Comparison of ENCODE assay signal across 14 mouse cellular contexts in the genomic region with DNA sequence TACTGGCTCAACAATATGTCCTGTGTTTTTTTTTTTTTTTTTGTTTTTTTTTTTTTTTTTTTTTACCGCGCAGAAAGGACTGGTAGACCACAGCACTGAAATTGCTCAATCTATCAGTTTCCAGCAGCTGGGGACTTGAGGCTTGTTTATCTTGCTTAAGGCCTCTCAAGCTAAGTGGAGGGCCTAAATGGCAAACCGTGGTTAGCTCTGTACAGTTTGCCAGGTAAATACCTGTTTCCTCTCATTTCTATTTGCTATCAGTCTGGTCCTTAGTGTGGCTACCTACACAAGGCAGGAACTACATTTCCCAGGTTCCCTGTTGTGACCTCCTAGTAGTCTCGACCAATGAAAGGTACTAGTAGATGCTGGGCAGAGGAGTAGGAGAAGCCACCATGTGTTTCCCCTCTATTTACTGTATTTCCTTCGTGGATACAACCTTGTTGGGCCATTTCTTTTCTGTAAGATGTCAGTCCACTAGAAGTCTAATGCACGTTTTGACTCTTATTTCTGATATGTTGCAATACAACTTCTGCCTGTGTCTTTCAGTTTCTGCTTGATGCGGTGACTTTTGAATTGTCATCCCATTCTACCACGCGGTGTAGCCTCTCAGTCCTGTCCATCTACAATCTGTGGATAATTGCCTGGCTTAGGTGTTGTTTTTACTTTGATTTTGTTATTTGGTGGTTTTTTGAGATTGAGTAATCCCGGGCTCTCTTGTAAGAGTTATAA.
DNase-seq lines count a peak whose midpoint lies in the region; ATAC-seq lines count a peak whose summit lies in the region.
"Had no signal": no experiment of that assay in that cellular context is flagged by ENCODE, and none has a peak within 500 bp of the region (broad histone marks: within the 10 kb centered on the region; RNA-seq: fewer than 3 reads in every experiment).

No protein-coding gene starts in this region.

- H3K27ac ChIP-seq in heart, embryonic 12.5 days (ENCODE audit: poor library complexity, severe bottlenecking), result no peak overlapping the region
- H3K27ac ChIP-seq: hindbrain, postnatal 0 days; kidney, postnatal 0 days; limb, embryonic 15.5 days; stomach, postnatal 0 days had no signal

- ATAC-seq in megakaryocyte, adult 5-6 weeks (ENCODE audit: poor library complexity, severe bottlenecking), result peak; percentile 88
- ATAC-seq in heart, embryonic 12.5 days (ENCODE audit: insufficient number of reproducible peaks, low FRiP score), result no peak
- ATAC-seq: CD4-positive, CD25-positive, alpha-beta regulatory T cell, adult 4 months; hindbrain, postnatal 0 days had no signal

- DNase-seq in MEL-GATA-1-ER (ENCODE audit: extremely low read depth, low read depth), result peak; percentile 76
- peak; percentile 60 to 70 for DNase-seq in lung, adult 18-20 months
- DNase-seq in heart, adult 11 months, result no peak
- DNase-seq in adrenal gland, postnatal 25 days, result no peak
- DNase-seq in testis, postnatal 10 days (ENCODE audit: low spot score), result no peak
- DNase-seq: right cerebral cortex, postnatal 4 days had no signal

- no peak overlapping the region for H3K9ac ChIP-seq in heart, embryonic 12.5 days
- H3K9ac ChIP-seq: limb, embryonic 15.5 days had no signal

- H3K4me1 ChIP-seq in erythroblast, embryonic 14.5 days (ENCODE audit: control insufficient read depth), result peaks cover 20% of the 10 kb centered on the region
- H3K4me1 ChIP-seq in heart, embryonic 12.5 days (replicated peaks), result no peaks in the 10 kb centered on the region
- H3K4me1 ChIP-seq: limb, embryonic 15.5 days had no signal

- no peak overlapping the region for H3K4me2 ChIP-seq in heart, embryonic 12.5 days
- H3K4me2 ChIP-seq: limb, embryonic 15.5 days had no signal

- WGBS in heart, embryonic 12.5 days, result 71% methylated on average over 10 of the region's 10 CpGs

- no peaks in the 10 kb centered on the region for H3K36me3 ChIP-seq in erythroblast, embryonic 14.5 days (ENCODE audit: control insufficient read depth)
- H3K36me3 ChIP-seq in heart, embryonic 12.5 days, result no peaks in the 10 kb centered on the region
- H3K36me3 ChIP-seq: limb, embryonic 15.5 days had no signal

- peak overlapping the region; percentile 30 for H3K4me3 ChIP-seq in erythroblast, embryonic 14.5 days (replicated peaks)
- no peak overlapping the region for H3K4me3 ChIP-seq in heart, embryonic 12.5 days
- H3K4me3 ChIP-seq: limb, embryonic 15.5 days had no signal

- no peaks in the 10 kb centered on the region for H3K9me3 ChIP-seq in erythroblast, embryonic 14.5 days (ENCODE audit: control insufficient read depth, low read length)
- no peaks in the 10 kb centered on the region for H3K9me3 ChIP-seq in heart, embryonic 12.5 days (replicated peaks)
- H3K9me3 ChIP-seq: limb, embryonic 15.5 days had no signal

- no peaks in the 10 kb centered on the region for H3K27me3 ChIP-seq in erythroblast, embryonic 14.5 days (ENCODE audit: control insufficient read depth)
- H3K27me3 ChIP-seq in heart, embryonic 12.5 days (replicated peaks), result no peaks in the 10 kb centered on the region
- H3K27me3 ChIP-seq: limb, embryonic 15.5 days had no signal

Comparison
In these comparisons a context has a peak if more than half of its experiments do, and no peak if none do; other contexts are left out.
1. DNase-seq: peak in MEL-GATA-1-ER (single experiment) and lung, adult 18-20 months (2 of 2); none in heart, adult 11 months (single experiment), adrenal gland, postnatal 25 days (single experiment) and testis, postnatal 10 days (single experiment).